Mouse (Mus musculus) E14TG2a.4 (cell line): Measurements from ENCODE around the gene Duox1.

Experiments
- CTCF ChIP-seq: conservative IDR thresholded peaks from 2 replicates; pipeline ENCODE4 v1.5.1; 2014; ENCODE audit warnings: low read length
- NANOG ChIP-seq: IDR thresholded peaks from 2 replicates; pipeline ENCODE4 v1.6.1; 2014; ENCODE audit warnings: borderline replicate concordance, low read length, mixed read lengths

DNA sequence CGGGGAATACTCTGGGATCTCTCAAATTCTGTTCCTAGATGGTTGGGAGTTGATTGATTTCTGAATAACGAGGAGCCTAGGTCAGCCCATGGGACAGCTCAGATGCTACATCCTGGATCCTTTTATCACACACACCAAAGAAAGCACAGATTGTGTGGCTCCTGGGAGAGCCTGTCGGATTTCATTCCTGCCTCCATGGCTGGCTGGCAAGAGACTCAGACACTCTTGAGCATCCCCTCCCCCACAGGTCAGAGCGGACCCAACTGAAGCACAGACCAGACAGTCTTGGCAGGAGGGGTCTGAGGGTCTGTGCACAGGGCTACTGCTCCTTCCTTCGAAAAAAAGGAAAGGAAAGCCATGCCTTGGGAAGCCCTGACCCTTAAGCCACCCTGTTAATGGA is 51.2 kb downstream of the Duox1 start:
- TF ChIP-seq CTCF, result no peak
- no peak for TF ChIP-seq NANOG
